Mouse (Mus musculus): ENCODE measurements at regions not wholly inside any gene's neighbourhood (a gene's known extent, or its start where the extent isn't known, plus 50 kb on each side); places are given as distances from the start of the nearest gene placed in this dataset.

- H3K4me3 ChIP-seq (replicated peaks) = peak overlapping the region; percentile 89
Observed at GRCm38 (mm10) chrX:12873230-12873629, 111.4 kb upstream of the Med14 start.

DNA sequence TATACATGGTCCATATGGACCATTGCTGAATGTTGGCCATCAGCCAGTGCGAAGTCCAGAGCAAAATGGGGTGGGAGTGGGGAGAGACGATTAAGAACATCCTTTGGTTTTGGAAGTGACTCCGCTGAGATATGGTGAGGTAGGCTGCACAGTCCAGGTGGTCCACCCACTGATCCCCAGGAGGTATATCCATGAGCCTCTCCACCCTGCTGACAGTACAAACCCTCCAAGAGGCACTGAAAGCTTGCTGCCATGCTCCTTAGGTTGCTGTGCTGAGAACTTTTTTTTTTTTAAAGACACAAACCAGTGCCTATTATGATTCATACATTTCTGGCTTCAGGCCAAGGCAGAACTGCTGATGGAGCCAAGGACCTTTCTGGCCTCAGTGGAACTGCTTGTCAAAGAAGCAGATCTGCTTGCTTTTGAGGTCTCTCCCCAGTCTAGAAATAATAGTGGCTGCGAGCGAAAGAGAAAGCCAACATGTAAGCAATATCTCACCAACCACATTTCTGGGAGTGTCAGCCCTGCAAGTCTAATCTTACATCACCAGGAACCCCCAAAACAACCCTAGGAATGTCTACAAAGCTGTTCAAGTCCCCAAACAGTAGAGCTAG, 105.1 kb upstream of the Med14 start:
- Histone ChIP-seq H3K36me3 (replicated peaks; ENCODE audit: low read length) (no peaks in the 10 kb centered on the region), H3K9me3 (no peaks in the 10 kb centered on the region), H3K4me1 (no peaks in the 10 kb centered on the region), H3K4me3 (replicated peaks) (no peak overlapping the region), H3K27me3 (replicated peaks) (peaks cover 11% of the 10 kb centered on the region)
- TF ChIP-seq GATA1 (IDR thresholded peaks at IDR 0.05; ENCODE audit: borderline replicate concordance, low read length) (no peak), FLI1 (IDR thresholded peaks at IDR 0.05; ENCODE audit: low read length) (no peak)

More at GRCm38 (mm10) chrX:12873230-12873629, 111.4 kb upstream of the Med14 start:
- Histone ChIP-seq H3K4me1 (peaks cover 6% of the 10 kb centered on the region; the same call in 1 of the 2 replicates), H3K27me3 (replicated peaks) (peaks cover 10% of the 10 kb centered on the region), H3K9me3 (no peaks in the 10 kb centered on the region), H3K36me3 (replicated peaks; ENCODE audit: low read length) (no peaks in the 10 kb centered on the region)
- TF ChIP-seq FLI1 (IDR thresholded peaks at IDR 0.05; ENCODE audit: low read length) = no peak
- no peak for TF ChIP-seq GATA1 (IDR thresholded peaks at IDR 0.05; ENCODE audit: borderline replicate concordance, low read length)

DNA sequence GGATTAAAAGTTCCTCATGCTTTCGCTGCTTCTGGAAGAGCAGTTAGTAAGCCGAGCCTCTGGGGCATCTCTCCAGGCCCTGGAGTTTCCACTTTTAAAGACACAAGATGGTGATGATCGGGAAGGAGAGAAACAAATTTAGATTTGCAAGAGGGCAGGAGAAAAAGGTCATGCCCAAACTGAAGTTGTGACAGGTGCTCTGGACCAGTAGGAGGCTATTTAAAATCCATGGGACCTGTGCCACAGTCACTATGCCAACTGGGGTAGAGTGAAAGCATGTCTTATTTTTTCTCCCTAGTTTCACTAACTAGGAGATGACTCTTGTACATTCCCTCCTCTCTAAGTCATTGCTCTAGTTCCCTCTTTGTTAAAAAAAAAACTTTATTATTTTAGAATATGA, 104.3 kb upstream of the Med14 start:
- Histone ChIP-seq H3K4me3 (replicated peaks) (no peak overlapping the region), H3K4me1 (no peaks in the 10 kb centered on the region), H3K9me3 (no peaks in the 10 kb centered on the region), H3K27me3 (replicated peaks) (peaks cover 11% of the 10 kb centered on the region), H3K36me3 (replicated peaks; ENCODE audit: low read length) (no peaks in the 10 kb centered on the region)
- TF ChIP-seq GATA1 (IDR thresholded peaks at IDR 0.05; ENCODE audit: borderline replicate concordance, low read length) (no peak), FLI1 (IDR thresholded peaks at IDR 0.05; ENCODE audit: low read length) (no peak)

DNA sequence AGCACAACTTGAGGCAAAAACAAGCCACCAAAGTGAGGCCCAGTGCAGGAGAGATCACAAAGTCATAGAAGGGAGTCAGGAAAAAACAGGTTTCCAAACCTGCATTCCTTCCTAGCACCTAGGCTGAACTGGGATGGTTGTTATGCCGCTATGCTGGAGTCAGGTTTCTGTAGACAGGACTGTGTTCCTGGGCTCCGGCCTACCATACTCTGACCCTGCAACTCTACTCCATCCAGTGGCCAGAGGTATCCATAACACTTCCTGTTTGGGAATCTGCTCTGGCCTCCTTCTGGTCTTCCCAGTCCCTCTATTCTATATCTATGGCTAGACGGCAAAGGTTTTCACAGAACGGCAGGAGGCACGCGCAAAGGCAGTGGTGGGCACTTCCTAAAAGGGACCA, 98.3 kb upstream of the Med14 start:
- no peaks in the 10 kb centered on the region for H3K36me3 ChIP-seq (replicated peaks; ENCODE audit: low read length)
- peaks cover 15% of the 10 kb centered on the region for H3K4me1 ChIP-seq
- no peaks in the 10 kb centered on the region for H3K9me3 ChIP-seq
- peaks cover 3% of the 10 kb centered on the region for H3K27me3 ChIP-seq (replicated peaks)
- TF ChIP-seq GATA1 (IDR thresholded peaks at IDR 0.05; ENCODE audit: borderline replicate concordance, low read length) (no peak), FLI1 (IDR thresholded peaks at IDR 0.05; ENCODE audit: low read length) (no peak)
- H3K4me3 ChIP-seq (replicated peaks) = no peak overlapping the region

- Histone ChIP-seq H3K4me1 (peaks cover 15% of the 10 kb centered on the region), H3K4me3 (replicated peaks) (no peak overlapping the region), H3K36me3 (replicated peaks; ENCODE audit: low read length) (no peaks in the 10 kb centered on the region), H3K9me3 (peaks cover 6% of the 10 kb centered on the region), H3K27me3 (replicated peaks) (peaks cover 3% of the 10 kb centered on the region)
- TF ChIP-seq GATA1 (IDR thresholded peaks at IDR 0.05; ENCODE audit: borderline replicate concordance, low read length) (no peak), FLI1 (IDR thresholded peaks at IDR 0.05; ENCODE audit: low read length) (no peak)
Observed at GRCm38 (mm10) chrX:12858757-12859156, 96.9 kb upstream of the Med14 start.

- Histone ChIP-seq H3K9me3 (peaks cover 6% of the 10 kb centered on the region), H3K27me3 (replicated peaks) (peaks cover 3% of the 10 kb centered on the region), H3K4me3 (replicated peaks) (peak overlapping the region; percentile 33), H3K4me1 (peaks cover 19% of the 10 kb centered on the region), H3K36me3 (replicated peaks; ENCODE audit: low read length) (no peaks in the 10 kb centered on the region)
- TF ChIP-seq FLI1 (IDR thresholded peaks at IDR 0.05; ENCODE audit: low read length) (no peak), GATA1 (IDR thresholded peaks at IDR 0.05; ENCODE audit: borderline replicate concordance, low read length) (no peak)
Observed at GRCm38 (mm10) chrX:12857881-12858755, 96.2 kb upstream of the Med14 start.

GRCm38 (mm10) chrX:12855425-12855824, 93.6 kb upstream of the Med14 start:
- H3K36me3 ChIP-seq (replicated peaks; ENCODE audit: low read length) = no peaks in the 10 kb centered on the region
- H3K27me3 ChIP-seq (replicated peaks) = peaks cover 2% of the 10 kb centered on the region
- TF ChIP-seq FLI1 (IDR thresholded peaks at IDR 0.05; ENCODE audit: low read length) = no peak
- no peak for TF ChIP-seq GATA1 (IDR thresholded peaks at IDR 0.05; ENCODE audit: borderline replicate concordance, low read length)
- H3K9me3 ChIP-seq = peaks cover 6% of the 10 kb centered on the region
- peaks cover 21% of the 10 kb centered on the region for H3K4me1 ChIP-seq
- no peak overlapping the region for H3K4me3 ChIP-seq (replicated peaks)

DNA sequence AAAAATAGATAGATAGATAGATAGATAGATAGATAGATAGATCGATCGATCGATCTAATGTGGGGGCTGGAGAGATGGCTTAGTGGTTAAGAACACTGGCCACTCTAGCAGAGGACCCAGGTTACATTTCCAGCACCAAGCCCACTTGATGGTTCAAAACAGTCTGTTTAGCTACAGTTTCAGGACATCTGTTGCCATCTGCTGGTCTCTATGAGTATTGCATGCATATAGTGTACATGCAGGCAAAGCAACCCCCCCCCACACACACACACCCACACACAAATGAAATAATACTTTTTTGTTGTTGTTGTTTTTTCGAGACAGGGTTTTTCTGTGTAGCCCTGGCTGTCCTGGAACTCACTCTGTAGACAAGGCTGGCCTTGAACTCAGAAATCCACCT, 89.8 kb upstream of the Med14 start:
- peaks cover 16% of the 10 kb centered on the region for H3K4me1 ChIP-seq
- H3K27me3 ChIP-seq (replicated peaks) = peaks cover 6% of the 10 kb centered on the region
- H3K9me3 ChIP-seq = peaks cover 6% of the 10 kb centered on the region
- H3K36me3 ChIP-seq (replicated peaks; ENCODE audit: low read length) = no peaks in the 10 kb centered on the region
- TF ChIP-seq FLI1 (IDR thresholded peaks at IDR 0.05; ENCODE audit: low read length) = no peak
- TF ChIP-seq GATA1 (IDR thresholded peaks at IDR 0.05; ENCODE audit: borderline replicate concordance, low read length) = no peak
- H3K4me3 ChIP-seq (replicated peaks) = no peak overlapping the region

DNA sequence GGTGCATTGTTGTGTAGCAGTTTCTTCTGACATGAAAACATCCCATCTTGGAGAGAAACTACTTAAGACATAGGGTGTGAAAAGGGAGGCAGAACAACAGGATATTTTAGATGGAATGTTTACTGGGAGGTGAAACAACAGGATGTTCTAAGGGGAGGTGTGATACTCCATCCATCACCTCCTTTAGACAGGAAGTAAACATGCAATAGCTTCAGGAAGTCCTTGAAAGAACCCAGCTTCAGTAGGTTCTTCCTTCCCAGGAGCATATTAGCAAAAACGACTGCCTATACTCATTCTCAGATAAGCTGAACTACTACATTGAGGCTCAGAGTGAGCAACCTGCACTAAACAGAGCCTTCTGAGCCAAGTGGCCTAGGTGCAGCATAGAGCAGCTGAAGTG, 82.6 kb upstream of the Med14 start:
- Histone ChIP-seq H3K27me3 (replicated peaks) (peaks cover 9% of the 10 kb centered on the region), H3K9me3 (no peaks in the 10 kb centered on the region), H3K4me3 (replicated peaks) (no peak overlapping the region), H3K36me3 (replicated peaks; ENCODE audit: low read length) (no peaks in the 10 kb centered on the region), H3K4me1 (peaks cover 16% of the 10 kb centered on the region)
- no peak for TF ChIP-seq GATA1 (IDR thresholded peaks at IDR 0.05; ENCODE audit: borderline replicate concordance, low read length)
- TF ChIP-seq FLI1 (IDR thresholded peaks at IDR 0.05; ENCODE audit: low read length) = no peak

DNA sequence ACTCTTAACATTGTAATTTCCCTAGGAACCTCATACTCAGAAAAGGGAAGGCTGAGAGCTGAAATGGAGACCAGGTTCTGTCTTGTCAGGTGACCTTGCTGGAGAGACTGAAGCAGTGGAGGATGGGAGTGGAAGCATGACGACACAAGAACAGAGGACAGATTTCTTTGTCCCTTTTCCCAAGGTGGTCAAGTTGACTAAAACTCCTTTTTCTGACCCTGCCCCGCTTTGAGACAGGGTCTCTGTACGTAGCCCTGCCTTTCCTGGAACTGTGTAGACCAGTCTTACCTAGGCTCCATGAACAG, 79.1 kb upstream of the Med14 start:
- Histone ChIP-seq H3K9me3 (no peaks in the 10 kb centered on the region), H3K4me1 (peaks cover 16% of the 10 kb centered on the region), H3K36me3 (replicated peaks; ENCODE audit: low read length) (no peaks in the 10 kb centered on the region), H3K27me3 (replicated peaks) (peaks cover 7% of the 10 kb centered on the region), H3K4me3 (replicated peaks) (no peak overlapping the region)
- TF ChIP-seq GATA1 (IDR thresholded peaks at IDR 0.05; ENCODE audit: borderline replicate concordance, low read length) = no peak
- no peak for TF ChIP-seq FLI1 (IDR thresholded peaks at IDR 0.05; ENCODE audit: low read length)
